Mouse (Mus musculus) retina, embryonic 14.5 days (tissue): ENCODE results near the gene Rtkn.

Experiments used
- DNase-seq: peaks from one replicate; pipeline ENCODE4 v3.0.0-alpha.2; 2015; ENCODE audit warnings: low spot score

The Rtkn gene

GRCm38 (mm10) chr6:83138056-83138455 is 2.8 kb downstream of the Rtkn start:
- DNase-seq, result peak; percentile 72

- no peak for DNase-seq
These were observed 4.8 kb downstream of the Rtkn start for GRCm38 (mm10) chr6:83140044-83140443.

GRCm38 (mm10) chr6:83141636-83142035 is 6.4 kb downstream of the Rtkn start:
- no peak for DNase-seq

- DNase-seq, result peak; percentile 50
These were observed 7.0 kb downstream of the Rtkn start for GRCm38 (mm10) chr6:83142211-83142731.

GRCm38 (mm10) chr6:83142886-83143285 is 7.6 kb downstream of the Rtkn start:
- no peak for DNase-seq

GRCm38 (mm10) chr6:83145209-83145608 is 9.9 kb downstream of the Rtkn start:
- DNase-seq, result no peak

GRCm38 (mm10) chr6:83145805-83146204 is 10.5 kb downstream of the Rtkn start:
- no peak for DNase-seq

GRCm38 (mm10) chr6:83147280-83147679 is 12.0 kb downstream of the Rtkn start:
- no peak for DNase-seq

- peak; percentile 33 for DNase-seq
These were observed 16.5 kb downstream of the Rtkn start for GRCm38 (mm10) chr6:83151721-83152120.

GRCm38 (mm10) chr6:83153038-83153437 is 17.8 kb downstream of the Rtkn start:
- no peak for DNase-seq

- DNase-seq, result no peak
These were observed 18.2 kb downstream of the Rtkn start for GRCm38 (mm10) chr6:83153485-83153884.

GRCm38 (mm10) chr6:83155552-83156238 is 20.4 kb downstream of the Rtkn start:
- DNase-seq, result no peak

- peak; percentile 93 for DNase-seq
These were observed 21.0 kb downstream of the Rtkn start, which contains the start of the genes Wdr54 and 1700003E16Rik for GRCm38 (mm10) chr6:83156259-83156684. Gene Wdr54, minus strand, starts transcription at chr6:83156397. Gene 1700003E16Rik, plus strand, starts transcription at chr6:83156404.

- peak; percentile 82 for DNase-seq
These were observed 24.2 kb downstream of the Rtkn start for GRCm38 (mm10) chr6:83159456-83159855.

GRCm38 (mm10) chr6:83161442-83161841 is 26.2 kb downstream of the Rtkn start:
- DNase-seq, result no peak

- no peak for DNase-seq
These were observed 26.8 kb downstream of the Rtkn start for GRCm38 (mm10) chr6:83161921-83162641.

GRCm38 (mm10) chr6:83162701-83163100 is 27.4 kb downstream of the Rtkn start:
- DNase-seq, result peak; percentile 85

GRCm38 (mm10) chr6:83165026-83165606 is 29.9 kb downstream of the Rtkn start:
- no peak for DNase-seq

- DNase-seq, result peak; percentile 98
These were observed 30.5 kb downstream of the Rtkn start, which contains the start of gene Dctn1 for GRCm38 (mm10) chr6:83165607-83166242. Gene Dctn1, plus strand, starts transcription at chr6:83165920.

GRCm38 (mm10) chr6:83166243-83166630 is 31.0 kb downstream of the Rtkn start:
- no peak for DNase-seq

GRCm38 (mm10) chr6:83169872-83170271 is 34.6 kb downstream of the Rtkn start:
- DNase-seq, result no peak

GRCm38 (mm10) chr6:83171063-83171462 is 35.8 kb downstream of the Rtkn start:
- no peak for DNase-seq
